ENCODE assay signal across 9 mouse cellular contexts in the genomic region with DNA sequence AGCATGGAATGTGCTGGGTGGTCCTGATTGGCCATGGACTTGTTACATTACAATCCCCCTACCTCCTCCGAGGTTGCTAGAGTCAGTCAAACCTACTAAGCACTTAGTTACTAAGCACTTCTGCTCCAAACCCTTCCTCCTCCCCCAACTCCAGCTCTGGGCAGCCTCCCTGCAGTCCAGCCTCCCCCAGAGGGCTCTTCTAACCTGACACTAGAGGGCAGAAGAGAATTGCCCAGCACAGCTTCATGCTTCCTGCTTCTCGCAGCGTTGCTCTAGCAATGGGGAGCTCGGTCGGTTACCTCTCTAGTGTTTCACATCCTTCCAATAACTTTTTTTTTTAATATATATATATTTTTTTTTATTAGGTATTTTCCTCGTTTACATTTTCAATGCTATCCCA. TPM values are rescaled to one million over a fixed set of nuclear protein-coding genes. Genes with fewer than 3 reads are reported as not detected.
DNase-seq lines count a peak whose midpoint lies in the region; ATAC-seq and TF ChIP-seq lines count a peak whose summit lies in the region.
"Had no signal": no experiment of that assay in that cellular context is flagged by ENCODE, and none has a peak within 500 bp of the region (broad histone marks: within the 10 kb centered on the region; RNA-seq: fewer than 3 reads in every experiment).

No protein-coding gene starts in this region.

- no peak for ATAC-seq in lung, embryonic 14.5 days (ENCODE audit: insufficient read depth)
- no peak for ATAC-seq in midbrain, embryonic 16.5 days

- no peaks in the 10 kb centered on the region for H3K9me3 ChIP-seq in lung, embryonic 14.5 days (ENCODE audit: low read depth, low read length)
- no peaks in the 10 kb centered on the region for H3K9me3 ChIP-seq in midbrain, embryonic 16.5 days (replicated peaks; ENCODE audit: control insufficient read depth, low read length, poor library complexity, severe bottlenecking)

- H3K36me3 ChIP-seq in lung, embryonic 14.5 days (ENCODE audit: insufficient read depth), result no peaks in the 10 kb centered on the region
- no peaks in the 10 kb centered on the region for H3K36me3 ChIP-seq in midbrain, embryonic 16.5 days (ENCODE audit: control insufficient read depth, insufficient read depth, low read length)

- H3K4me1 ChIP-seq in lung, embryonic 14.5 days (ENCODE audit: insufficient read depth), result 0 out of 2 replicates have a peak, but pooled peaks cover 5% of the 10 kb centered on the region
- peaks cover 2% of the 10 kb centered on the region; the same call in 1 of the 2 replicates for H3K4me1 ChIP-seq in midbrain, embryonic 16.5 days (ENCODE audit: control insufficient read depth, insufficient read depth, low read length)

- no peak overlapping the region for H3K9ac ChIP-seq in lung, embryonic 14.5 days
- no peak overlapping the region for H3K9ac ChIP-seq in midbrain, embryonic 16.5 days (ENCODE audit: low read depth, low read length)

- no peak overlapping the region for H3K4me2 ChIP-seq in lung, embryonic 14.5 days
- no peak overlapping the region for H3K4me2 ChIP-seq in midbrain, embryonic 16.5 days (ENCODE audit: low read length)

- TF ChIP-seq CTCF in lung, embryonic 14.5 days (IDR thresholded peaks at IDR 0.05; ENCODE audit: low read depth), result peak; percentile 47

- no peaks in the 10 kb centered on the region for H3K27me3 ChIP-seq in lung, embryonic 14.5 days (ENCODE audit: insufficient read depth, low read length)
- H3K27me3 ChIP-seq in midbrain, embryonic 16.5 days (ENCODE audit: control insufficient read depth, insufficient read depth, low read depth, low read length), result no peaks in the 10 kb centered on the region

- WGBS in lung, embryonic 14.5 days, result 75% methylated on average over 6 of the region's 6 CpGs
- WGBS in midbrain, embryonic 16.5 days, result 82% methylated on average over 6 of the region's 6 CpGs

- no peak overlapping the region for H3K27ac ChIP-seq in lung, embryonic 14.5 days (ENCODE audit: low read depth)
- no peak overlapping the region for H3K27ac ChIP-seq in midbrain, embryonic 16.5 days (ENCODE audit: low read length)

- H3K4me3 ChIP-seq in lung, embryonic 14.5 days (ENCODE audit: low read depth, low read length), result no peak overlapping the region
- H3K4me3 ChIP-seq in midbrain, embryonic 16.5 days (ENCODE audit: low read depth, low read length), result no peak overlapping the region

- DNase-seq in adrenal gland, adult 2 months, result peak; percentile 54
- no peak for DNase-seq in adrenal gland, adult 8-10 months
- DNase-seq in lung, adult 18-20 months, result peak; percentile 69 to 79
- no peak for DNase-seq in lung, postnatal 14 days
- DNase-seq in lung, embryonic 14.5 days, result peak; percentile 45
- peak; percentile 53 to 72 for DNase-seq in thymus, postnatal 10 days (ENCODE audit: low spot score in 2 of 2)
- DNase-seq in frontal cortex, postnatal 10 days (ENCODE audit: low spot score in 2 of 2), result no peak
- DNase-seq: cerebellum, postnatal 36 days had no signal

RNA-seq across cellular contexts. Expression of gene Lrrfip1, which starts 39.5 kb away (rescaled TPM):
- total RNA-seq in adrenal gland, adult 2 months (2021), result 10 to 100 TPM; 63.2 to 63.4 TPM
- 9.2 and 9.4 TPM in 2 replicates for polyA plus RNA-seq in adrenal gland, adult 2 months (2012; rRNA removed)
- 10 to 100 TPM; 50.3 to 77.4 (median 59.8) TPM for total RNA-seq in adrenal gland, adult 8-10 months (2022)
- 47.1 and 49.4 TPM in 2 replicates for polyA plus RNA-seq in lung, embryonic 14.5 days (2014; fragmentation: Nextera tagmentation; extraction: Ambion mirVana)
- 42.7 and 44.4 TPM in 2 replicates for polyA plus RNA-seq in midbrain, embryonic 16.5 days (2015; fragmentation: Nextera tagmentation; extraction: Ambion mirVana)

Comparison
In these comparisons a context has a peak if more than half of its experiments do, and no peak if none do; other contexts are left out.
1. DNase-seq: peak in adrenal gland, adult 2 months (single experiment), lung, adult 18-20 months (2 of 2), lung, embryonic 14.5 days (single experiment) and thymus, postnatal 10 days (2 of 2); none in adrenal gland, adult 8-10 months (single experiment), lung, postnatal 14 days (single experiment) and frontal cortex, postnatal 10 days (0 of 2).